Mouse (Mus musculus) limb, embryonic 10.5 days (tissue): ENCODE data around the gene Rasgrf1. TPM values are rescaled to one million over a fixed set of nuclear protein-coding genes. Genes with fewer than 3 reads are reported as not detected.

Experiments
- DNase-seq: peaks from one replicate; pipeline ENCODE4 v3.0.0-alpha.2; 2017; ENCODE audit warnings: low spot score
- H3K27ac ChIP-seq: fragments of 300-500 bp; sonication (generic); 2 replicates; pipeline ENCODE4 v1.5.1; 2016; ENCODE audit warnings: mild to moderate bottlenecking
- H3K27me3 ChIP-seq: fragments of 300-500 bp; sonication (generic); 2 replicates; pipeline ENCODE4 v1.6.1; 2016; ENCODE audit warnings: low read depth, mild to moderate bottlenecking; ENCODE audit not compliant: poor library complexity, severe bottlenecking
- H3K36me3 ChIP-seq: fragments of 300-500 bp; sonication (generic); 2 replicates; pipeline ENCODE4 v1.6.1; 2016; ENCODE audit warnings: mild to moderate bottlenecking, moderate library complexity
- H3K4me1 ChIP-seq: fragments of 300-500 bp; sonication (generic); 2 replicates; pipeline ENCODE4 v1.6.1; 2016
- H3K4me3 ChIP-seq: fragments of 300-500 bp; sonication (generic); 2 replicates; pipeline ENCODE4 v1.5.1; 2016; ENCODE audit warnings: mild to moderate bottlenecking, moderate library complexity
- H3K9me3 ChIP-seq: fragments of 300-500 bp; sonication (generic); replicated peaks from 2 replicates; pipeline ENCODE4 v1.6.1; 2016; ENCODE audit warnings: mild to moderate bottlenecking
- WGBS: fragments of 180-500 bp; shearing (Covaris S2); methylation state at CpG from one replicate; pipeline ENCODE4 v1.1.7; 2016; 5-methylcytosine and 5-hydroxymethylcytosine counted together
- polyA plus RNA-seq: library from polyadenylated mRNA; unstranded; fragments of >200 nt; fragmentation: Nextera tagmentation; extraction: Ambion mirVana; gene quantifications from 2 replicates; pipeline ENCODE4 v1.2.1, GENCODE M21; 2016

The Rasgrf1 gene
- polyA plus RNA-seq, 1 experiment from 2014 or later, result 0.16 TPM

GRCm38 (mm10) chr9:89910741-89911444 is 1.2 kb downstream of the Rasgrf1 start:
- Histone ChIP-seq H3K36me3 (no peaks in the 10 kb centered on the region), H3K9me3 (no peaks in the 10 kb centered on the region), H3K27ac (no peak overlapping the region), H3K27me3 (peaks cover 94% of the 10 kb centered on the region), H3K4me3 (peak overlapping the region; percentile 57), H3K4me1 (peaks cover 27% of the 10 kb centered on the region)
- DNase-seq, result peak; percentile 56
- under 1% methylated on average over 34 of the region's 34 CpGs for WGBS

DNA sequence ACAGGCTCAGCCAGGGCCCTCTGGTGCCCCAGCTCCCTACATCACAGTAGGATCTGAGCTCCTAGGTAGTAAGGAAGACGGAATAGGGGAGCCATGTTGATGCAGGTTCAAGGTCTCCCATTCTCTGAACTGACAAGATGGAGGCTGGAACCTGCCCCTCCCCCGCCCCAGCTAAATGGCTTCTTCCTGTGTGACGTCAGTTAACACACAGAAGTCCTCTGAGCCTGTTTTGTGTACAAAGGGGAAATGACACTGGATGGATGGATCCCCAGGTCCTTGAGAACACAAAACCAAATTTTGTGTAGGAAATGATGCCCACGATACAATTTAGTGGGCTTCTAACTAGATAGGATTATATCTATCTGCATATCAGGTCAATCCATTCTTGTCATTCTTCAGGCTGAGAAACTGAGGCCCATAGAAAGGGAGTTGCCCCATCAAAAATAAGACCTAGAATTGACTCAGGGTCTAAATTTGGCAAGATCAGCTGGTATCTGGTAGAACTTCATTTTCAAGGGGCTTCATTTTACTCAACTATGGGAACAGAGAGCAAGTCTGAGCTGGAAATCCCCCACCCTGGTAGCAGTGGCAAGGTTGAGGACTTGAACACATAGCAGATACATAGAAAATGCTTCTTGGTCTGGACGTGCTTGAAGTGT is 2.3 kb downstream of the Rasgrf1 start:
- H3K4me1 ChIP-seq, result peaks cover 27% of the 10 kb centered on the region
- H3K27ac ChIP-seq, result no peak overlapping the region
- H3K27me3 ChIP-seq, result peaks cover 83% of the 10 kb centered on the region
- no peaks in the 10 kb centered on the region for H3K9me3 ChIP-seq
- no peak overlapping the region for H3K4me3 ChIP-seq
- H3K36me3 ChIP-seq, result no peaks in the 10 kb centered on the region
- 65% methylated on average over 5 of the region's 5 CpGs for WGBS
- DNase-seq, result no peak

GRCm38 (mm10) chr9:89913135-89913534 is 3.4 kb downstream of the Rasgrf1 start:
- H3K27ac ChIP-seq, result no peak overlapping the region
- H3K4me1 ChIP-seq, result peaks cover 27% of the 10 kb centered on the region
- H3K27me3 ChIP-seq, result peaks cover 72% of the 10 kb centered on the region
- 53% methylated on average over 4 of the region's 4 CpGs for WGBS
- H3K9me3 ChIP-seq, result no peaks in the 10 kb centered on the region
- H3K4me3 ChIP-seq, result no peak overlapping the region
- no peak for DNase-seq
- no peaks in the 10 kb centered on the region for H3K36me3 ChIP-seq

- WGBS, result 92% methylated on average over 7 of the region's 7 CpGs
- no peak overlapping the region for H3K4me3 ChIP-seq
These were observed 6.8 kb downstream of the Rasgrf1 start for GRCm38 (mm10) chr9:89916471-89916870.

GRCm38 (mm10) chr9:89917431-89917830 is 7.7 kb downstream of the Rasgrf1 start:
- Histone ChIP-seq H3K27me3 (peaks cover 34% of the 10 kb centered on the region), H3K4me3 (no peak overlapping the region), H3K4me1 (peaks cover 23% of the 10 kb centered on the region), H3K27ac (no peak overlapping the region), H3K36me3 (no peaks in the 10 kb centered on the region), H3K9me3 (no peaks in the 10 kb centered on the region)
- no peak for DNase-seq
- WGBS, result 85% methylated on average over 1 of the region's 1 CpGs

More at GRCm38 (mm10) chr9:89916471-89916870, 6.8 kb downstream of the Rasgrf1 start:
- no peak for DNase-seq
- no peak overlapping the region for H3K27ac ChIP-seq
- H3K27me3 ChIP-seq, result peaks cover 39% of the 10 kb centered on the region
- no peaks in the 10 kb centered on the region for H3K9me3 ChIP-seq
- H3K36me3 ChIP-seq, result no peaks in the 10 kb centered on the region
- H3K4me1 ChIP-seq, result peaks cover 14% of the 10 kb centered on the region

DNA sequence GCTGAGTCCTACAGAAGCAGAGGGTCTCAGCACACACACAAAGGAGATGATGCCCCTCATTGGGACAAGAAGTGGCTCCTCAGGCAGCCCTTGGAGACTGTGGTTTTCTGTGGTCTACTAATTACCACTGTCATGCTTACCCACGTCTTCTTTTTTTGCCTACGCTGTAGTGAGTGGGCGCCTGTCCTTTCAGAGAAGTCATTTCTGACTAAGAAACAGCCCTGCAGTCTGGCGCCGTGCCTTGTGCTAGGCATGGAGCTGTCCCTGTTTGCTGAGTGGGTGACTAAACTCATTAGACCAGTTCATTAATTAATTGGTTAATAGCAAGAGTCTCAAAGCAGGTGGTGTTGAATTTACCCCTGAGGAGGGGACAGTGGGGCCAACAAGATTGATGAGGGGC is 9.1 kb downstream of the Rasgrf1 start:
- no peak overlapping the region for H3K27ac ChIP-seq
- DNase-seq, result no peak
- H3K36me3 ChIP-seq, result no peaks in the 10 kb centered on the region
- no peaks in the 10 kb centered on the region for H3K9me3 ChIP-seq
- peaks cover 30% of the 10 kb centered on the region for H3K4me1 ChIP-seq
- H3K4me3 ChIP-seq, result no peak overlapping the region
- H3K27me3 ChIP-seq, result peaks cover 21% of the 10 kb centered on the region
- 84% methylated on average over 5 of the region's 5 CpGs for WGBS

DNA sequence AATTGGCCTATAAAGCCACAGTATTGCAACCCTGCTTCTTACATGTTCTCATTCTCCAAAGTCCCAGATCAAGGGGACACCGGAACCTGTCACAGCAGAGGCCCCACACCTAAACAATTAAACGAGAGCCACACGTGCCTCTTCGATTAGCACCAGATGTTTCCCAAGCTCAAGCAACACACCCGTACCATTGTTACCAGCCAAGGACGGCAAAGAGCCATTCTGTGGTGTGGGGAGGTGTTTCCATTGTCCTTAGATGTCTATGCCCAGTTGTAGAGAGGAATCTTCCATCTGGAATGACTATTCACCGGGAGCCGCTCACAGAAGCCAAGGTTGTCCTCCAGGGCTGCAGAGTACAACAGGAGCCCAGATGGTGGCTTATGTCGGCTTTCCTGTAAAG is 11.4 kb downstream of the Rasgrf1 start:
- no peaks in the 10 kb centered on the region for H3K36me3 ChIP-seq
- H3K4me3 ChIP-seq, result no peak overlapping the region
- H3K4me1 ChIP-seq, result peaks cover 30% of the 10 kb centered on the region
- no peaks in the 10 kb centered on the region for H3K9me3 ChIP-seq
- peak; percentile 53 for DNase-seq
- WGBS, result 48% methylated on average over 9 of the region's 9 CpGs
- peak overlapping the region; percentile 67 for H3K27ac ChIP-seq
- 0 out of 2 replicates have a peak, but pooled peaks cover 6% of the 10 kb centered on the region for H3K27me3 ChIP-seq

DNA sequence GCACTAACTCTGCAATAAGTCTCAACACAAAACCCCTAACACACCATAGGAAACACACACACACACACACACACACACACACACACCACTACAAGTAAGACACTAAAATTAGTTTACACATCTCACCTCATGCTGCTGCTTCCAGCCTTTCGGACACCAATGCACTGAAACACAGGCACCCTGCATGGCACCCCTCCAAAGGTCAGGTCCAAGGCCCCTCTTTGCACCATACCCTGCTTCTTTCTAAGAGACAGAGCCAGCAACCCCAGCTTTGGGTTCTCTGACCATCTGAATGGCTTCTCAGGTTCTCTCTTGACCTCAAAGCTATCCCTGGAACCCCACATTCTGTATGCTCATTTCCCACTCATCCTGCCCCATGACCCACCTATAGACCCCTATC is 13.0 kb downstream of the Rasgrf1 start:
- no peak overlapping the region for H3K27ac ChIP-seq
- WGBS, result 90% methylated on average over 1 of the region's 1 CpGs
- no peak for DNase-seq

DNA sequence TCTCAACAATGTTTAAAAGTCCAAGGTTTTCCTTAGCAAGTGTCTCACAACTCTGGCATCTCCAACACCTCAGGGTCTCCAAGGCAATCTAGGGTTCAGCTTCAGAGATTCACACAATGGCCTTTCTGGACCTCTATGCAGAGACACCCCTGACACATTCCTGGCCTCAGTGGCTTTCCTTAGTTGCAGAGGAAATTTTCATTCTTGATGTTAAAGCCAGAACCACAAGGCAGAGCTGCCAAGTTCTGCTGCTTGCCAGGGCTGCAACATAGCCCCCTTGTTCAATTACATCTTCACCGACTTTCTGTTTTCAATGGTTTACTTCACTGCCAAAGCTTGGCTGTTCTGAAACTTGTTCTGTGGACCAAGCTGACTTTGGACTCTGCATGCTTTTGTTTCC is 15.1 kb downstream of the Rasgrf1 start:
- 100% methylated on average over 1 of the region's 1 CpGs for WGBS
- H3K4me3 ChIP-seq, result no peak overlapping the region
- no peaks in the 10 kb centered on the region for H3K36me3 ChIP-seq
- 0 out of 2 replicates have a peak, but pooled peaks cover 6% of the 10 kb centered on the region for H3K27me3 ChIP-seq
- no peaks in the 10 kb centered on the region for H3K9me3 ChIP-seq
- DNase-seq, result no peak
- peaks cover 30% of the 10 kb centered on the region for H3K4me1 ChIP-seq
- H3K27ac ChIP-seq, result no peak overlapping the region

More for the DNA sequence above, 13.0 kb downstream of the Rasgrf1 start:
- no peaks in the 10 kb centered on the region for H3K36me3 ChIP-seq
- no peak overlapping the region for H3K4me3 ChIP-seq
- H3K9me3 ChIP-seq, result no peaks in the 10 kb centered on the region
- 0 out of 2 replicates have a peak, but pooled peaks cover 6% of the 10 kb centered on the region for H3K27me3 ChIP-seq
- H3K4me1 ChIP-seq, result peaks cover 30% of the 10 kb centered on the region

DNA sequence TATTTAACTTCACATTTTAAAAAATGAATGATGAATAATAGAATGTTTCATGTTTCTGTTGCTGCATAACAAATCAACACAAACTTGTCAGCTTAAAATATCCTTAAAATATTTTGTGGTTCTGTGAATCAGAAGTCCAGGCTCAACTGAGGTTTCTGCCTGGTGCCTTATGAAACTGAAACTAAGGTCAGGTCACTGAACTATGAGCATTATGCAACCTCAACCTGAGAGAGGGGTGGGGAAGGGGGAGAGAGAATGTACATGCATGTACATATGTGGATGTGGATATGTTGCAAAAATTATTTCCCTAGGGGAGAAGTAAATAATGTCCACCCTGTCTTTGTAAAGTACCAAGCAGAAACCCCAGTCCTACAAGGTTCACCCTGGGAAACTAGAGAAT is 18.8 kb downstream of the Rasgrf1 start:
- Histone ChIP-seq H3K36me3 (no peaks in the 10 kb centered on the region), H3K27ac (no peak overlapping the region), H3K4me3 (no peak overlapping the region), H3K9me3 (no peaks in the 10 kb centered on the region), H3K27me3 (no peaks in the 10 kb centered on the region), H3K4me1 (no peaks in the 10 kb centered on the region)
- DNase-seq, result no peak

- Histone ChIP-seq H3K27ac (no peak overlapping the region), H3K4me1 (no peaks in the 10 kb centered on the region), H3K27me3 (no peaks in the 10 kb centered on the region), H3K36me3 (no peaks in the 10 kb centered on the region), H3K9me3 (no peaks in the 10 kb centered on the region), H3K4me3 (no peak overlapping the region)
- no peak for DNase-seq
- 77% methylated on average over 1 of the region's 1 CpGs for WGBS
These were observed 30.7 kb downstream of the Rasgrf1 start for GRCm38 (mm10) chr9:89940428-89940827.

GRCm38 (mm10) chr9:89946830-89947229 is 37.1 kb downstream of the Rasgrf1 start:
- H3K4me3 ChIP-seq, result no peak overlapping the region
- H3K27ac ChIP-seq, result no peak overlapping the region
- peak; percentile 26 for DNase-seq
- H3K36me3 ChIP-seq, result no peaks in the 10 kb centered on the region
- no peaks in the 10 kb centered on the region for H3K4me1 ChIP-seq
- H3K27me3 ChIP-seq, result no peaks in the 10 kb centered on the region
- no peaks in the 10 kb centered on the region for H3K9me3 ChIP-seq
- WGBS, result 91% methylated on average over 9 of the region's 9 CpGs

- DNase-seq, result peak; percentile 23
- no peak overlapping the region for H3K27ac ChIP-seq
These were observed 38.9 kb downstream of the Rasgrf1 start for GRCm38 (mm10) chr9:89948602-89949001.

More at GRCm38 (mm10) chr9:89948602-89949001, 38.9 kb downstream of the Rasgrf1 start:
- H3K36me3 ChIP-seq, result no peaks in the 10 kb centered on the region
- H3K4me1 ChIP-seq, result no peaks in the 10 kb centered on the region
- 74% methylated on average over 5 of the region's 5 CpGs for WGBS
- no peaks in the 10 kb centered on the region for H3K27me3 ChIP-seq
- H3K4me3 ChIP-seq, result no peak overlapping the region
- no peaks in the 10 kb centered on the region for H3K9me3 ChIP-seq
